Mouse (Mus musculus): ENCODE data around the gene Ccdc125.
"Not testable (repeated sequence)": the region's sequence is repeated elsewhere in the genome, so short reads cannot be mapped to it uniquely, and the experiment has no call there.

Ccdc125 gene

DNA sequence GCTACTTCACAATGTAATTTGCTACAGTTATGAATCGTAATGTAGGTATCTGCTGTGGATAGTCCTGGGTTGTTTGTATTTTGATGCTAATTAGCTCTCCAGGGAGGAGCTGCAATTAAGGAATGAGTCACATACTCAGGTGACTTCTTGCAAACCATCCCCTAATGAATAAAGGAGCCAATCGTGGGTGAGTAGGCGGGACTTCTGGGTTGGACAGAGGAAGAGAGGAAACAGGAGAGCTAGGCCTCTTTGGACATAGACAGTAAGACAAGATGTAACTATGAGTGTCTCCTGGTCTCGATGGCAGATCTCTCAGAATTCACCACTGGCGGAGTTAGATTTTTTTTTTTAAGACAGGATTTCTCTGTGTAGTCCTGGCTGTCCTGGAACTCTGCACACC lies 52.1 kb downstream of the Ccdc125 start:
- DNase-seq: no peak

DNA sequence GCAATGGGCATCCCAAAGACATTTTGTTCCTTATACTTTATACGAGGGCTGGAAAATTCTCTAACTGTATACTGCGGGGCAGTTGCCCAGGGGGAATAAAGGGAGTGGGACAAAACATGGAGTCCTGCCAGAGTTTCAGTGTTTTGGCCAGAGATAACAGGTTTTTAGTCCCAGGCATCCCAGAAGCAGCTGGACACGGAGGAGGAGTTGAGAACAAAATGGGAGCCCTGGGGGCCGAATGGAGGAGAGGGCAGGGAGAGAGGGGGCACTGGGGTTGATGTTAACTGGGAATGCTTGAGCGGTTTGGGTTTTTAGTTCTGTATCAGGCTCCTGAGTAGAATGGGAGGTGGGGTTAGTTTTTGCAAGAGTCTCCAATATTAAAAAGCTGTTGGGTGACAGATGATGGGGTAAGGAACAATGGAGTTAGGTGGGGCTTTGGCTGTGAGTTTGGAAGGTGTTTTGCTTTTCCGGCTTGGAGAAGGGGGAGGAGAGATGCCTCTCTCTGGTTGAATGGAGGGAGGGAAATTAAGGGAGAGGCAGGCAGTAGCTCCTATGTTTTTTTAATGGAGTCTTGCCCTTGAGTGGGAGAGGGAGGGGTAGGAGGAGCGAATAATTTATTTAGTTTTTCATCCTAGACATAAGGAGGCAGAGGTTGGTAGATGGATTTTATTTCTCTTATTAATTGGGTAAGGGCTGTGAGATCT lies 54.7 kb downstream of the Ccdc125 start:
- DNase-seq: no peak

DNA sequence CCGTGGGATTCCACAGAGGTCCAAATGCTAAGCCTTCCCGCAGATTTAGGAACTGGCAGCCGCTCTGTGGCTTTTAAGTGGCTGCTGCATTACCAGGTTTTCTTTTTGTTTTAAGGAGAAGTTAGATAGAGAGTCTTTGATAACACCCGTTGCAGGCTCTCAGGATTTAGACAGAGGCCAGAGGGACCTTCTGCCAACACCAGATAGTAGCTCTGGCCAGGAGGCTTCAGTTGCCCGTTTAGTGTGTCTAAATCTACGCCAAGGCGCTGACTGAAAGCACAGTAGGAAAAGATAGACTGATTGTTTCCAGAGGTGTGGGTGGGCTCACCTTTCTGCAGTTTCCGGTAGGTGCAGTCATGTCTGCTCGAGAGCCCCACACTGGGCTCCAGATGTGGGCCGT lies 55.7 kb downstream of the Ccdc125 start:
- DNase-seq: no peak

DNA sequence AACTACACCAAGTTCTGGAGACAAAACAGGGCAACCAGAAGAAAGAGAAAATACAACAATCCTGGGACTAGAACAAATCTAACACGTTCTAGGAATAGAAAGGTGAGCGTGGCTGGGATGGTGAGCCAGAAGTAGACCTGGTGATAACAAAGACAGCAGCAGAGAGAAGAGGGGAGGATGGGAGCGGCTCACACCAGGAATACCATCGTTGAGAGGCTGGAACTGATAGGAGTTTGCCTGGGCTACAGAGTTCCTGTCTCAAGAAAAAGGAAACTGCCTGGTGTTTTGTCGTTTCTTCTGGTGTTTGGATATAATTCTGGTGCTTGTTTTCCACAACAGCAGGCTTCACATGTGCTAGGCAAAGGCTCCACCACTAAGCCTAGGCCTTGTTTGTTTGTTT lies 58.6 kb downstream of the Ccdc125 start:
- DNase-seq: no peak

DNA sequence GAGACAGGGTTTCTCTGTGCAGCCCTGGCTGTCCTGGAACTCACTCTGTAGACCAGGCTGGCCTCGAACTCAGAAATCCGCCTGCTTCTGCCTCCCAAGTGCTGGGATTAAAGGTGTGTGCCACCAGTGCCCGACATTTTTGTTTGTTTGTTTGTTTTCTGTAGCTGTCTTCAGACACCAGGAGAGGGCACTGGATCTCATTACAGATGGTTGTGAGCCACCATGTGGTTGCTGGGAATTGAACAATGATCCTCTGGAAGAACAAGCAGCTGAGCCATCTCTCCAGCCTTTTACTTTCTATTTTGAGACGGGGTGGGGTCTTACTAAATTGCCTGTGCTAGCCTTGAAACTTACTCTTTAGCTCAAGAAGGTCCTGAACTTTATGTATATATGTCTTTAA lies 59.0 kb downstream of the Ccdc125 start:
- DNase-seq: not testable (repeated sequence)

DNA sequence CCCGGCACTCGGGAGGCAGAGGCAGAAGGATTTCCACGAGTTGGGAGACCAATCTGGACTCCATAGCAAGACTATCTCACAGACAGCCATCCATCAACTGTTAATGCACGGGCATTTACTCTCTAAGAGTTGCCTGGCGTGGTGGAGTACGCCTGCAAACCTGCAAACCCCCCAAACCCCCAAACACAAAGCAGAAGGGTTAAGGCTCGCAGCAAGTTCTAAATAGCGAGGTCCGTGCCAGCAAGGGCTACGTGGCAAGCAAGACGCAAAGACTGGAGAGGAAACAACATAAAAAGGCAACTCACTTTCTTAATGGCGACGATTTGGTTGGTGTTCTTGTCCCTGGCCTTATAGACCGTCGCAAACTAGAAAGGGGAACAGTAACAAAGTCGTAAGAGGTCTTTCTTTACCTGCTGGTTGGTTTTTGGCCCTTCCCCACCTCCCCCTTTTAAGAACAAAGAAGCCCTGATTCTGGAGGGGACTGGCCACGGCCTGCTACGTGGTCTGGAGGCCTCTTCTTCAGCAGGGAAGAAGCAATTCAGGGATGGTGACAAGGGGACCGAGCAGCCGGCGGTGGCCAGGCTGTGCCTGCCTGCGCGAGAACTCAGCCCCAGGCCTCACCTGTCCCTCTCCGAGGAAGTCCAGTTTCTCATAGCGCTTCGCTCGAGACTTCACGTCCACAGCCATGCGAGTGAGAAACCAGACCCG lies 60.8 kb downstream of the Ccdc125 start:
- no peak for DNase-seq

DNA sequence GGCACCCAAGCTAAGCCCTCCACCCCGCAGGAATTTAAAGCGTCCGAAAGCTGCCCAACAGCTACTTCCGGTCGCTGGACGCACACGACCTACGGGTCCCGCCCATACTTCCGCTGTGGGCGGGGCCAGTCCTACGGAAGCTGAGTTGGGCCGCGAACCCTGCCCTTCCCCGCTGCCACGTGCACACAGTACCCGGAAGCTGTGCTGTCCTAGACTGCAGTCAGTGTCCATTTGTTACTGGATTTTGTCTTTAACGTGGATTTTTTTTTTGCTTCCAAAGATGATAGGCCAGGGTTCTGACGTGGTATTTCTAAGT lies 61.3 kb downstream of the Ccdc125 start, which contains the start of gene Cdk7:
Cdk7 (minus strand) TSS at position 79 of the 316 bp plus-strand sequence.
- DNase-seq: peak; percentile 95

DNA sequence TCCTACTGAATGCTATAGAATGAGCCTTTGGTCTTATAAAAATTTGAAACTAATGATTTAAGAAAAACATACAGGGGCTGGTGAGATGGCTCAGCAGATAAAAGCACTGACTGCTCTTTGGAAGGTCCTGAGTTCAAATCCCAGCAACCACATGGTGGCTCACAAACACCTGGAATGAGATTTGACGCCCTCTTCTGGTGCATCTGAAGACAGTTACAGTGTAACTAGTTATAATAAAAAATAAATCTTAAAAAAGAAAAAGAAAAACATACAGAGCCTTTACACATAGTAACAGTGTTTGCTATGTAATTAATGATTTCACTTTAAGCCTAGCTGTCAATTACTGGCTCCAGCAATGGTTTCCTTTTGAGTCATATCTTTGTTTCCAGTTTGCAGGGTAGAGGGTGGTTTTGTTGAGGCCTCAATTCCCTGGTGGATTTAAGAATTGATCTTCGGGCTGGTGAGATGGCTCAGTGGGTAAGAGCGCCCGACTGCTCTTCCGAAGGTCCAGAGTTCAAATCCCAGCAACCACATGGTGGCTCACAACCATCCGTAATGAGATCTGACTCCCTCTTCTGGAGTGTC lies 62.0 kb downstream of the Ccdc125 start:
- DNase-seq: not testable (repeated sequence)

DNA sequence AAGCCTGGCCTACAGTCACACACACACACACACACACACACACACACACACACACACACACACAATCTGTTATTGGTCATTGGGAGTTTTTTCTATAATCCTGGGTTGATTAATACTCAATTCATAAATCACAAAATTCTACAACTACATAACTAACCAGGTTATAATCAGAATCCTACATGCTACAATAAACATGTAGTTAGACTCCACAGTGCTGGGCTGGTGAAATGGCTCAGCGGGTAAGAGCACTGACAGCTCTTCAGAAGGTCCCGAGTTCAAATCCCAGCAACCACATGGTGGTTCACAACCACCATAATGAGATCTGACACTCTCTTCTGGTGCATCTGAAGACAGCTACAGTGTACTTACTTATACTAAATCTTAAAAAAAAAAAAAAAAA lies 63.2 kb downstream of the Ccdc125 start:
- DNase-seq: no peak

DNA sequence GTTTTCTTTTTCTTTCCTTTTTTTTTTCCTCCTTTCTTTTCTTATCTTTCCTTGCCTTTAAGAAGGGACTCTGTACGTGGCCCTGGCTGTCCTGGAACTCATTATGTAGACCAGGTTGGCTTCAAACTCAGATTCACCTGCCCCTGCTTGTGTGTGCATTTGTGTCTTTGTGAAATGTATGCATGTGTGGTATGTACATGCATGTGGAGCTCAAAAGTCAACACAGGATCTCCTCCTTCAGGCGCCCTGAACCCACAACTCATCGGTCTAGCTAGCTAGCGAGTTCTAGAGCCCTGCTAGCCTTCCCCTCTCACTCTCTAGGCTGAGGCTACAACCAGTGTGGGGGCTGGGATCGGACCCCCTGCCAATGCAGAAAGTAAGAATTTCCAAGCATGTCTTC lies 73.3 kb downstream of the Ccdc125 start:
- no peak for DNase-seq

DNA sequence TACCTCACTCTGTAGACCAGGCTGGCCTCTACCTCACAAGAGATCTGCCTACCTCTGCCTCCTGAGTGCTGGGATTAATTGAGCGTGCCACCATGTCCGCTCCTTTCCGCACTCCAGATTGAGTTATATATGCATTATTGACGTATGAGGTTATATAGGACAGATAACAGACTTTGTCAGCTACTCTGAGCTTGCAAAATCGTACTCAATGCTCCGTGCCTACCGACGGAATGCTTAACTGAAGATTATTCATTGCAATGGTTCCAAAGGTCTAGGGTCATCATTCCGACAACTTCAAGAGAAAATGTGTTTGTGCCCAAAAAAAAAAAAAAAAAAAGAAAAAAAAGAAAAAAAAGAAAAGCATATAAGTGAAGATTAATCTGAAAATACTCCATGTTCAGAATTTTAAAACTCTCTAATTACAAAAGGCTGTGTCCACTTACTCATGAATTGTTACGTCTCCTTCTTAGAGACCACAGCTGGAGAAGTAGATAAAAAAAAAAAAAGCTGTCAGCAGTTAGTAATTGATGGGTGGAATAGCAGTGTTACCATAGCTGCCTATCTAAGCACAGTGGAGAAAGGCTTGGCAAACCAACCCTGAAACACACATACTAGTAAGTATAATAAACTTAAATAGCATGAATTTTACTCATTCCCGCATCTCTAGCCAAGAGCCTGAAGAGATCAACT lies 74.0 kb downstream of the Ccdc125 start:
- DNase-seq: no peak

DNA sequence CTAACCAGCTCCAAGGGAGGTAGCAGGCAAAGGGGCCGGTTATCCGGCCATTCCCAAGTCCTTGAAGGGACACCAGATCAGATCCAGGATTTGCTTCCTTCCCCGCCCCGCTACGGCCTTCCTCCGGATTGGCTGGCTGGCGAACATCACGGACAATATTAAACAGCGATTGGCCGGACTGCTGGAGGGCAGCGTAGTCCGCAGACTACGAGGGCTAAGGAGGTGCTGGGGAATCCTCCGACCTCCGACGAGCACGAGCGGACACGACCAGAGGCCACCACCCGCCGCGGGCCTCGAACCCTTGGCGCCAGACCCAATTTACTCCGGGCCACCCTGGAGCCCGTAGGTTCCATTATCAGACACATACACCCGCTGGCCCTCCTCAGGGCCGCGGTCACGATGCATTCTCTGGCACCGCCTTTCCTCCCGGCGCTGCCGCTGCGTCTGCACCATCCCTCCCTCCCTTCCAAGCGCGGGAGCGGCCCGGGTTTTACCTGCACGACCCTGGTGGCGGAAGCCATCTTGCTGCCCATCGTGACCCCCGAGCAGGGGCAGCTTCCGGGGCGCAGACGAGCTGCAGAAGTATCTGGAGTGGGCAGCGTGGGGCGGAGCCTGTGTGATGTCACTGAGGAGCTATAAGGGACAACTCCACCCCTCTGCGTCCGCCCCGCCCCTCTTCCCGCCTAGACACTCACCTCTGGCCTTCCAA lies 74.7 kb downstream of the Ccdc125 start, which contains the start of gene Mrps36:
Mrps36 (minus strand) TSS at position 624 of the 709 bp plus-strand sequence.
- peak; percentile 98 for DNase-seq

DNA sequence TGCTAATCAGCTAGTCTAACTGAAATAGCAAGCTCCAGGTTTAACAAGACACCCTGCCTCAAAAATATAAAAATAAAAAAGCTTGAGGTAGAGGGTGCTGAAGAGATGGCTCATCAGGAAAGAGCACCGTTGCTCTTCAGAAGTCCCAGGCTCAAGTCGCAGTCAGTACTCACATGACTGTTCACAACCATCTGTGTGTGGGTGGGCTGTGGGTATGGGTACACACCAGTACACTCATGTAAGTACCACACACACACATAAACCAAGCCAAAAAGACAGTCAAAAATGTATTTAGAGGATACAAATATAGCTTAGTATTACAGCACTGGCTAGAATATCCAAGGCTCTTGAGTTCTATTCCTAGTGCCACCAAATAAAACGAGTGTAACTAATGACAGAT lies 76.6 kb downstream of the Ccdc125 start:
- no peak for DNase-seq
